Mouse (Mus musculus): ENCODE results near the gene Rcn3. TPM values are rescaled to one million over a fixed set of nuclear protein-coding genes. Genes with fewer than 3 reads are reported as not detected.
"Not testable (repeated sequence)": the region's sequence is repeated elsewhere in the genome, so short reads cannot be mapped to it uniquely, and the experiment has no call there.

Gene Rcn3
- polyA plus RNA-seq, 1 experiment, result 1.7 TPM

DNA sequence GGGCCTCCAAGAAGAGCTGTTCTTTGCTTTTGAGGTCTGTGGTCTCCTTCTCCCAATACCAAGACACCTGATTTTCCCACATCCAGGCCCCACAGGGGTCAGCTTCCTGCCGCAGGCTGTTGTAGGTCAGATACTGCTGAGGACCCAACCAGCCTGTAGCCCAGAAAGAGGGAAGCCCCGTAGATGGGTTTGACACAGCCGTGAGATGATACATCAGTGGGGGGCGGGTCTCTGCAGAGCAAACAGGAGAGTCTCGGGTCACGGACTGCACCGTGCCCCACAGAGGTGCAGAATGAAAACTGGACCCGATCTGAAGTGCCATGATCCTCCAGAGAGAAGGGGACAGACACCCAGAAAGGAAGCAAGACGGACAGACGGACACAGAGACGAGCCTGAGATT lies 10.4 kb upstream of the Rcn3 start:
- no peak for TF ChIP-seq FLI1 (IDR thresholded peaks at IDR 0.05; ENCODE audit: low read length)
- no peak for TF ChIP-seq GATA1 (IDR thresholded peaks at IDR 0.05; ENCODE audit: borderline replicate concordance, low read length)
- H3K4me1 ChIP-seq, result peaks cover 42% of the 10 kb centered on the region
- peaks cover 61% of the 10 kb centered on the region for H3K27me3 ChIP-seq (replicated peaks)
- H3K9me3 ChIP-seq, result peaks cover 4% of the 10 kb centered on the region; the same call in 1 of the 2 replicates
- no peaks in the 10 kb centered on the region for H3K36me3 ChIP-seq (replicated peaks; ENCODE audit: low read length)
- no peak overlapping the region for H3K4me3 ChIP-seq (replicated peaks)

DNA sequence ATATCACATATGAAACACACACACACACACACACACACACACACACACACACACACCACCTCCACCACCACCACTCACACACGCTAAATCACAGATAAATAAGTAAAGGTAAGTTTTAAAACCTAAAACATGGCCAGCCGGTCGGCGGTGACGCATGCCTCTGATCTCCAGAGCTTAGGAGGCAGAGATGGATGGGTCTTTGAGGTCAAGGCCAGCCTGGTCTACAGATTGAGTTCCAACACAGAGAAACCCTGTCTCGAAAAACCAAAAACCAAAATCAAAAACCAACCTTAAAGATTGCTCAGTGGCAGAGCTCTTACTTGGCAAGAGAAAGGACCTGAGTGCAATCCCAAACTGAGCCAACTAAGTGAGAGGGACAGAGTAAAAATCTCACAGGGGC lies 8.0 kb upstream of the Rcn3 start:
- H3K36me3 ChIP-seq (replicated peaks; ENCODE audit: low read length), result no peaks in the 10 kb centered on the region
- TF ChIP-seq GATA1 (IDR thresholded peaks at IDR 0.05; ENCODE audit: borderline replicate concordance, low read length) (no peak), FLI1 (IDR thresholded peaks at IDR 0.05; ENCODE audit: low read length) (no peak)
- H3K27me3 ChIP-seq (replicated peaks), result peaks cover 53% of the 10 kb centered on the region
- no peaks in the 10 kb centered on the region for H3K9me3 ChIP-seq
- H3K4me3 ChIP-seq (replicated peaks), result no peak overlapping the region
- H3K4me1 ChIP-seq, result peaks cover 45% of the 10 kb centered on the region

DNA sequence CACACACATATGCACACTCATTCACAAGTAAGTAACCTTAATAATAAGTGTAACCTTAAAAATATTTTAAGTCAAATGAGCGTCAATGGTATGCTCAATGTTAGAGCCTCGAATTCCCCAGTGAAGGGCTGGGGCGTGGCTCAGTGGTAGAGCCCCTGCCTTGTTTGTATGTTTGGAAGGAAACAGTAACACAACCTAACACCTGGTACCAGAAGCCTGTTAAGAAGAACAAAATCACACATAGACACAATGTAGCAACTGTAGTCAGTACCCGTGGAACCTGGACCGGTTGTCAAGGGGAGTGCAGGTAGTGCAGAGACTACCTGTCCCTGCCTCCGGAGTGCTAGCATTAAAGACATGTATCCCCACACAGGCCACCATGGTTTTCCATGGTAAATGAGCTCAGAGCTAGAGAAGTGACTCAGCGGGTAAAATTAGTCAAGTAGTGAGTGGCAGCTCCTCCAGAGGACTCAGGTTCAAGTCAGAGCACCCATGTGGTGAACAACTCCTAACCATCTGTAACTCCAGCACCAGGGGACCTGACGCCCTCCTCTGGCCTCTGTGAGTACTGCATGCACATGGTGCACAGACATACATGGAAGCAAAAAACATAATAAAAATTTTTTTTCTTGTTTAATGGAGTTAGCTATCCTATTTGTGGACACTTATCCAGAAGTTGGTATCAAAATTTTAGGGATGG lies 6.7 kb upstream of the Rcn3 start:
- Histone ChIP-seq H3K4me3 (replicated peaks) (no peak overlapping the region), H3K27me3 (replicated peaks) (peaks cover 51% of the 10 kb centered on the region), H3K4me1 (peaks cover 52% of the 10 kb centered on the region), H3K36me3 (replicated peaks; ENCODE audit: low read length) (no peaks in the 10 kb centered on the region), H3K9me3 (no peaks in the 10 kb centered on the region)
- TF ChIP-seq FLI1 (IDR thresholded peaks at IDR 0.05; ENCODE audit: low read length) (no peak), GATA1 (IDR thresholded peaks at IDR 0.05; ENCODE audit: borderline replicate concordance, low read length) (no peak)

DNA sequence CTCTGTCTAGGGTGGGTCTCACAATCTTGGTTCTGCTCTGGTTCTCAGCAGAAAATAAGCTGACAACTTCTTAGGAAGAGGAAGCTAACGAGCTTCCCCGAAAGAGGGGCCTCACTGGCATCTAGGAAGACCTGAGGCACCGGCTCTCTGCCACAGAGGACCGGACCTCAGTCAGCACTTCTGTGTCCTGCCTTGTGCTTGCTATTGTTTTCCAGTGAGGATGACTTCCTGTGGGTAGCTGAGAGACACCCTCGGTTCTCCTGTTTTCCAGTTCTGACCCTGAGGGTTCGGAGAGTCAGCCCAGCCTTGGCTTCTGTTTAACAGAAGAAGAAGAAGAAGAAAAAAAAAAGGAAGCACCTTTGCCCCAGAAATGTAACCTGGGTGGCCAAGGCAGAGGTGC lies 5.5 kb upstream of the Rcn3 start:
- TF ChIP-seq GATA1 (IDR thresholded peaks at IDR 0.05; ENCODE audit: borderline replicate concordance, low read length) (no peak), FLI1 (IDR thresholded peaks at IDR 0.05; ENCODE audit: low read length) (no peak)
- Histone ChIP-seq H3K9me3 (no peaks in the 10 kb centered on the region), H3K36me3 (replicated peaks; ENCODE audit: low read length) (no peaks in the 10 kb centered on the region), H3K4me1 (peaks cover 53% of the 10 kb centered on the region), H3K27me3 (replicated peaks) (peaks cover 45% of the 10 kb centered on the region), H3K4me3 (replicated peaks) (peak overlapping the region; percentile 54)

DNA sequence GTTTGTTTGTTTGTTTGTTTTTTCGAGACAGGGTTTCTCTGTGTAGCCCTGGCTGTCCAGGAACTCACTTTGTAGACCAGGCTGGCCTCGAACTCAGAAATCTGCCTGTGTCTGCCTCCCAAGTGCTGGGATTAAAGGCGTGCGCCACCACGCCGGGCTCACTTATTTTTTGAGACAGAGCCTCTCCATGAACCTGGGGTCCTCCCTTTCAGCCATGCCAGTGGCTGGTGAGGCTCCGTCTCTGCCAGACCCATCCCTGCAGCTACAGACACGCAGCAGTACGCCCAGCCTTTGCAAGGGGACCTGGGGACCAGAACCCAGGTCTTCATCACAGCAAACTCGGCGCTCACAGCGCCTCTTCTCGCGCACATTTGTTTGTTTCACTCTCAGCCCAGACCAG lies 3.9 kb upstream of the Rcn3 start:
- not testable (repeated sequence) for H3K4me3 ChIP-seq (replicated peaks); H3K9me3 ChIP-seq; H3K36me3 ChIP-seq (replicated peaks; ENCODE audit: low read length)
- Histone ChIP-seq H3K27me3 (replicated peaks) (peaks cover 46% of the 10 kb centered on the region), H3K4me1 (peaks cover 64% of the 10 kb centered on the region)

DNA sequence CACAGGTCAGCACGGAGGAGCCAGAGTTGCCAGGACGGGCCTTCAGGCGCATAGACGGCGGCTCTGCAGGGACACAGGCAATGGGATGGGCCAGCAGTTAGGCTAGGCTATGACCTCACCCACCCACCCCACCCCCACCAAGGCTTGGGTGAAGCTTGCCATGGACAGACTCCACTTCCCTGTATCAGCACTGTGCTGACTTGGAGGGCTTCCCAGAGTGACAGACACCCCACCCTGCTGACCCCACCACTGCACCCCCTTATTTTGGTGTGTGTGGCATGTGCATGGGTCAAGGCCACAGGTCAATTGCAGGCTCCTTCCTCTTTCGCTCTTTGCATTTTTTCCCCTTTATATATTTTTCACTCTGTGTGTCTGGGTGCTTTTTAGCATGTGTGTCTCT lies 3.3 kb upstream of the Rcn3 start:
- Histone ChIP-seq H3K27me3 (replicated peaks) (peaks cover 48% of the 10 kb centered on the region), H3K4me3 (replicated peaks) (no peak overlapping the region), H3K36me3 (replicated peaks; ENCODE audit: low read length) (no peaks in the 10 kb centered on the region), H3K9me3 (no peaks in the 10 kb centered on the region), H3K4me1 (peaks cover 70% of the 10 kb centered on the region)
- TF ChIP-seq FLI1 (IDR thresholded peaks at IDR 0.05; ENCODE audit: low read length) (no peak), GATA1 (IDR thresholded peaks at IDR 0.05; ENCODE audit: borderline replicate concordance, low read length) (no peak)

DNA sequence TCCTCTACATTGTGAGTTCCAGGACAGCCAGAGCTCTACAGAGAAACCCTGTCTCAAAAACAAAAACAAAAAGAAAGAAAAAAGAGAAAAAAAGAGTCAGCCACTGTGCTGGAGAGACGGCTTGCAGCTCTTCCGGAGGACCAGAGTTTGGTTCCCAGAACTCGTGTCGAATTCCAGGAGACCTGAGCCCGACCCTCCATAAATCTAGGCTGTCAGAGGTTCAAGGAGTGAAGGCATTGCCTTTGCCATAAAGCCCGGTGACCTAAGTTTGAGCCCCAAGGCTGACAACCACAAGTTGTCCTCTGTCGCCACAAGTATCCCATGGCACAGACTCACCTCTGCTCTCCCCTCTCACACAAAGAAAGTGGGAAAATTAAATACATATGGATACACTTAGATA lies 2.1 kb upstream of the Rcn3 start:
- H3K9me3 ChIP-seq, result no peaks in the 10 kb centered on the region
- H3K4me3 ChIP-seq (replicated peaks), result no peak overlapping the region
- H3K27me3 ChIP-seq (replicated peaks), result peaks cover 44% of the 10 kb centered on the region
- no peaks in the 10 kb centered on the region for H3K36me3 ChIP-seq (replicated peaks; ENCODE audit: low read length)
- H3K4me1 ChIP-seq, result peaks cover 73% of the 10 kb centered on the region
- TF ChIP-seq FLI1 (IDR thresholded peaks at IDR 0.05; ENCODE audit: low read length) (no peak), GATA1 (IDR thresholded peaks at IDR 0.05; ENCODE audit: borderline replicate concordance, low read length) (no peak)

DNA sequence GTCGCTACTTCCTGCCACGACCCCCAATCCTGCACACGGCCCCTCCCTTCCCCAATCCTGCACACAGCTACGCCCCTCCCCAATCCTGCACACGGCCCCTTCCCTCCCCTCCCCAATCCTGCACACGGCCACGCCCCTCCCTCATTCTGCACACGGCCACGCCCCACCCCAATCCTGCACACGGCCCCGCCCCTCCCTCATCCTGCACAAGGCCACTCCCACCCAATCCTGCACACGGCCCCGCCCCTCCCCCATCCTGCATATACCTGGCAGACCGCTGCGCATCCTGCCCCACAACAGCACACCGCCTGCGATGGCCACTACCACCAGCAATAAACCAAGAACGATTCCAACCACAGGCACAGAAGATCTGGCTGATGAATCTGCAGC lies 1.5 kb upstream of the Rcn3 start:
- H3K4me1 ChIP-seq, result peaks cover 67% of the 10 kb centered on the region
- H3K4me3 ChIP-seq (replicated peaks), result no peak overlapping the region
- no peaks in the 10 kb centered on the region for H3K36me3 ChIP-seq (replicated peaks; ENCODE audit: low read length)
- TF ChIP-seq GATA1 (IDR thresholded peaks at IDR 0.05; ENCODE audit: borderline replicate concordance, low read length) (no peak), FLI1 (IDR thresholded peaks at IDR 0.05; ENCODE audit: low read length) (no peak)
- H3K27me3 ChIP-seq (replicated peaks), result peaks cover 45% of the 10 kb centered on the region
- no peaks in the 10 kb centered on the region for H3K9me3 ChIP-seq

DNA sequence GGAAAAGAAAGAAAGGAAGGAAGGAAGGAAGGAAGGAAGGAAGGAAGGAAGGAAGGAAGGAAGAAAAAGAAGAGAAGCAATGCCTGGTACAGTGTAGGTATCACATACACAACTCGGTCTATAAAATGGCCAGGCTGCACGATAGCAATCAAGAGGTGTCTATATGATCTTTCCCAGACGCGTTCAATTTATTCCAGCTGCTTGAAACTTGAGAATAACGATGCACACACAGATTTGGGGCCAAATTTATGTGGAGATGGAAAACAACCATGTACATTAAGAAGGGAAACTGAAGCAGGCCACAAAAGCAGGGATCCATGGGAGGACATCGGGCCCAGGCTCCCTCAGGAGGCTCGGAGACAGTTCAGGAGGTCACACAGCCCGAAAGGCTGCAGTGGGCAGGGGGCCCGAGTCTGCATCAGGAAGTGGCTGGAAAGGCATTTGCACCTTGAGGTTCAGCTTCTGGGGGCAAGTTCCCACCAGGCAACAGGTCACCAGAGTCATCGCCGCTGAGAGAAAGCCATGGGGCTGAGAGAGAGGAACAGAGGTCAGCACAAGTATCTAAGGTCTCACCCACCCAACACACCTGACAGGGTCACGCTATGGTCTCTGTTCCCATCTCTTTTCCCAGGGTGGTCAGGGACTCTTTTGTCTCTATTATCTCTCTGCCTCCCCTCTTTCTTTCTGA lies 951 bp upstream of the Rcn3 start:
- Histone ChIP-seq H3K36me3 (replicated peaks; ENCODE audit: low read length) (no peaks in the 10 kb centered on the region), H3K27me3 (replicated peaks) (peaks cover 50% of the 10 kb centered on the region), H3K9me3 (no peaks in the 10 kb centered on the region), H3K4me3 (replicated peaks) (no peak overlapping the region), H3K4me1 (peaks cover 62% of the 10 kb centered on the region)
- TF ChIP-seq FLI1 (IDR thresholded peaks at IDR 0.05; ENCODE audit: low read length) (no peak), GATA1 (IDR thresholded peaks at IDR 0.05; ENCODE audit: borderline replicate concordance, low read length) (no peak)

Data from megakaryocyte, embryonic 14.5 days (primary cell).